8 mouse cellular contexts compared by ENCODE assay signal in genomic region chr17:70430452-70430787, GRCm38 (mm10).
DNase-seq lines count a peak whose midpoint lies in the region; ATAC-seq lines count a peak whose summit lies in the region.

No protein-coding gene starts in this region.

- peak; percentile 69 for DNase-seq in forebrain, embryonic 11.5 days (ENCODE audit: low spot score)
- peak; percentile 64 for DNase-seq in 3T3-L1 (ENCODE audit: low read depth, low spot score)
- DNase-seq in adrenal gland, postnatal 14 days = peak; percentile 72
- peak; percentile 67 for DNase-seq in embryo, embryonic 9.5 days (ENCODE audit: extremely low spot score)
- DNase-seq in kidney, postnatal 36 days = peak; percentile 8 to 65
- DNase-seq in midbrain, embryonic 11.5 days (ENCODE audit: low spot score, missing footprints) = peak; percentile 95
- peak; percentile 42 to 63 for DNase-seq in thymus, postnatal 10 days (ENCODE audit: low spot score in 2 of 2)

- H3K4me3 ChIP-seq in forebrain, embryonic 11.5 days (ENCODE audit: low read depth, low read length) = no peak overlapping the region
- H3K4me3 ChIP-seq in forebrain, embryonic 12.5 days (replicated peaks) = no peak overlapping the region
- H3K4me3 ChIP-seq in midbrain, embryonic 11.5 days (ENCODE audit: low read depth, low read length) = no peak overlapping the region

- 0 out of 2 replicates have a peak, but pooled peaks have one; percentile 37 for ATAC-seq in forebrain, embryonic 11.5 days (replicated peaks; ENCODE audit: low FRiP score)
- no peak for ATAC-seq in forebrain, embryonic 12.5 days (ENCODE audit: low FRiP score)
- ATAC-seq in midbrain, embryonic 11.5 days (ENCODE audit: low FRiP score) = peak; percentile 41; the same call in 1 of the 2 replicates

- WGBS in forebrain, embryonic 11.5 days = 17% methylated on average over 5 of the region's 5 CpGs
- 16% methylated on average over 5 of the region's 5 CpGs for WGBS in forebrain, embryonic 12.5 days
- WGBS in midbrain, embryonic 11.5 days = 21% methylated on average over 5 of the region's 5 CpGs

- H3K9ac ChIP-seq in forebrain, embryonic 11.5 days (ENCODE audit: low read length) = no peak overlapping the region
- no peak overlapping the region for H3K9ac ChIP-seq in forebrain, embryonic 12.5 days
- no peak overlapping the region for H3K9ac ChIP-seq in midbrain, embryonic 11.5 days (ENCODE audit: low read length)

- H3K4me2 ChIP-seq in forebrain, embryonic 11.5 days (ENCODE audit: low read depth, low read length, severe bottlenecking) = no peak overlapping the region
- no peak overlapping the region for H3K4me2 ChIP-seq in forebrain, embryonic 12.5 days
- H3K4me2 ChIP-seq in midbrain, embryonic 11.5 days = no peak overlapping the region

- H3K27ac ChIP-seq in forebrain, embryonic 11.5 days (ENCODE audit: low read depth, low read length) = no peak overlapping the region
- H3K27ac ChIP-seq in forebrain, embryonic 12.5 days = no peak overlapping the region
- H3K27ac ChIP-seq in midbrain, embryonic 11.5 days (ENCODE audit: low read depth, low read length) = no peak overlapping the region

- H3K27me3 ChIP-seq in forebrain, embryonic 11.5 days (ENCODE audit: control insufficient read depth, insufficient read depth, low read length) = no peaks in the 10 kb centered on the region
- H3K27me3 ChIP-seq in forebrain, embryonic 12.5 days = no peaks in the 10 kb centered on the region
- no peaks in the 10 kb centered on the region for H3K27me3 ChIP-seq in midbrain, embryonic 11.5 days (ENCODE audit: control insufficient read depth, insufficient read depth, low read length)

- H3K4me1 ChIP-seq in forebrain, embryonic 11.5 days (replicated peaks; ENCODE audit: control insufficient read depth, insufficient read depth, low read length) = no peaks in the 10 kb centered on the region
- peaks cover 3% of the 10 kb centered on the region; the same call in 1 of the 2 replicates for H3K4me1 ChIP-seq in forebrain, embryonic 12.5 days
- H3K4me1 ChIP-seq in midbrain, embryonic 11.5 days (ENCODE audit: control insufficient read depth, insufficient read depth, low read length) = no peaks in the 10 kb centered on the region; the same call in 1 of the 2 replicates

- no peaks in the 10 kb centered on the region for H3K9me3 ChIP-seq in forebrain, embryonic 11.5 days (ENCODE audit: control insufficient read depth, low read length)
- H3K9me3 ChIP-seq in forebrain, embryonic 12.5 days = no peaks in the 10 kb centered on the region
- no peaks in the 10 kb centered on the region for H3K9me3 ChIP-seq in midbrain, embryonic 11.5 days (ENCODE audit: control insufficient read depth, low read length)

- no peaks in the 10 kb centered on the region for H3K36me3 ChIP-seq in forebrain, embryonic 11.5 days (ENCODE audit: control insufficient read depth, insufficient read depth, low read length)
- no peaks in the 10 kb centered on the region for H3K36me3 ChIP-seq in forebrain, embryonic 12.5 days (replicated peaks)
- H3K36me3 ChIP-seq in midbrain, embryonic 11.5 days (ENCODE audit: control insufficient read depth, insufficient read depth, low read length) = no peaks in the 10 kb centered on the region

Comparison
In these comparisons a context has a peak if more than half of its experiments do, and no peak if none do; other contexts are left out.
1. DNase-seq: peak in every context shown above with its lines; median percentile 95 in midbrain, embryonic 11.5 days; 72 in adrenal gland, postnatal 14 days; 69 in forebrain, embryonic 11.5 days; 67 in embryo, embryonic 9.5 days; 64 in 3T3-L1; 52 in thymus, postnatal 10 days; 36 in kidney, postnatal 36 days.